Mouse (Mus musculus) cerebellum, adult 2 months (tissue): ENCODE measurements around the gene Caln1.

Experiments
- CTCF ChIP-seq: fragments of 200-500 bp; IDR thresholded peaks from 2 replicates; pipeline ENCODE4 v1.5.1; 2011; ENCODE audit warnings: low read depth, mild to moderate bottlenecking, control low read depth, low read length, moderate library complexity, borderline replicate concordance; ENCODE audit not compliant: insufficient read depth
- POLR2A ChIP-seq: fragments of 200-500 bp; IDR thresholded peaks from 2 replicates; pipeline ENCODE4 v1.6.1; 2011; ENCODE audit warnings: low read length, control low read depth, borderline replicate concordance; ENCODE audit not compliant: insufficient read depth

GRCm38 (mm10) chr5:130553916-130554315 lies 184.7 kb downstream of the Caln1 start:
- TF ChIP-seq CTCF (no peak), POLR2A (no peak)
